Mouse (Mus musculus): ENCODE measurements around the gene Cdhr2.

The Cdhr2 gene

GRCm38 (mm10) chr13:54754169-54755080 lies 53.2 kb downstream of the Cdhr2 start:
- TF ChIP-seq GATA4 (IDR thresholded peaks at IDR 0.05; ENCODE audit: insufficient replicate concordance, low read length) = no peak

GRCm38 (mm10) chr13:54755201-54755830 lies 54.1 kb downstream of the Cdhr2 start:
- no peak for TF ChIP-seq GATA4 (IDR thresholded peaks at IDR 0.05; ENCODE audit: insufficient replicate concordance, low read length)

GRCm38 (mm10) chr13:54756156-54756712 lies 55.0 kb downstream of the Cdhr2 start:
- TF ChIP-seq GATA4 (IDR thresholded peaks at IDR 0.05; ENCODE audit: insufficient replicate concordance, low read length) = no peak

DNA sequence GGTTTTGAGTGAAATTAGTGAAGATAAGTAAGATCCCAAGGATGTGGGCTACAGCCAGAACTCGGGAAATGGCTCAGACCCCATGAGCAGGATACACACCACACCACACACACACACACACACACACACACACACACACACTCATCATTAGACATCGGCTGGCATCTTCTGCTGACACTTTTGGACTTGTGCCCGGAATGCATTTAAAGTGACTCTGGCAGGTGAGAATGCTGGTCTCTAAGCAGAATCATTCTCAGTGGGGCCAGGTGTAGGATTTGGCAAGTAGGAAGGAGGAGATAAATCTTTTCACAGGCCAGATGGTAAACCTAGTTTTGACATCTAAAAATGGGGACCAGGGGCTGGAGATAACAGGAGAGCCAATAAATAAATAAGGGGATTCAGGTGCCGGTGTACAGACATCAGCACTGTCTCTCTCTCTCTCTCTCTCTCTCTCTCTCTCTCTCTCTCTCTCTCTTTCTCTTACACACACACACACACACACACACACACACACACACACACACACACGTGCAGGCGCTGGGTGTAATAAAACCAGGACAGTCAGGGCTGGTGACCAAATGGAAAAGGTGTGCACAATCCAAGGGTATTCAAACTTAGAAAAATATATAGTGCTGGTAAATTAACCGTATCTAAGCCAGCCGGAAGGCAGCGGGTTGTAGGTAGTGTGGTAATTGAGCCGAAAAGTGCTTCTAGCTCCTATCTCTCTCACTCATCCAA lies 56.0 kb downstream of the Cdhr2 start:
- no peak for TF ChIP-seq GATA4 (IDR thresholded peaks at IDR 0.05; ENCODE audit: insufficient replicate concordance, low read length)

- no peak for TF ChIP-seq GATA4 (IDR thresholded peaks at IDR 0.05; ENCODE audit: insufficient replicate concordance, low read length)
Observed at GRCm38 (mm10) chr13:54758045-54758755, 56.9 kb downstream of the Cdhr2 start.

- TF ChIP-seq GATA4 (IDR thresholded peaks at IDR 0.05; ENCODE audit: insufficient replicate concordance, low read length) = no peak
Observed at GRCm38 (mm10) chr13:54758756-54759470, 57.7 kb downstream of the Cdhr2 start.

DNA sequence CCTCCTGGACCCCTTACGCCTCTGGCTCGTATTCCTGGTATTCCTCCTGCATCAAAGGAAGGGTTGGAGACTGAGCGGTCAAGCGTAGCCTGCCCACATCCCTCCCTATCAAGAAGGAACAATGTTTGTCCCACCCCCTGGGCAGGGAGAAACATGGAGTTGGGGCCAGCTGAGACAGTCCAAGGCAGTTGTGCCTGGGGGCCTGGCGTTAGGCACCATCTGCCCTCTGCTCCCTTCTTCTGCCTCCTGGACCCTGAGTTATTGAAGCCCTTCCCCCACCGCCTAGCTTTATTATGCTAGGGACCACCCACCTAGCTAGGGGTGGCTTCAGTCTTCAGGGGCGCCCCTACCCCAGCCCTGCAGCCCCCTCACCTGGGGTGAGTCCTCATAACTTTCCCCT lies 58.2 kb downstream of the Cdhr2 start:
- TF ChIP-seq GATA4 (IDR thresholded peaks at IDR 0.05; ENCODE audit: insufficient replicate concordance, low read length) = no peak

GRCm38 (mm10) chr13:54760164-54760795 lies 59.0 kb downstream of the Cdhr2 start:
- no peak for TF ChIP-seq GATA4 (IDR thresholded peaks at IDR 0.05; ENCODE audit: insufficient replicate concordance, low read length)

GRCm38 (mm10) chr13:54760906-54761305 lies 59.6 kb downstream of the Cdhr2 start:
- TF ChIP-seq GATA4 (IDR thresholded peaks at IDR 0.05; ENCODE audit: insufficient replicate concordance, low read length) = no peak

DNA sequence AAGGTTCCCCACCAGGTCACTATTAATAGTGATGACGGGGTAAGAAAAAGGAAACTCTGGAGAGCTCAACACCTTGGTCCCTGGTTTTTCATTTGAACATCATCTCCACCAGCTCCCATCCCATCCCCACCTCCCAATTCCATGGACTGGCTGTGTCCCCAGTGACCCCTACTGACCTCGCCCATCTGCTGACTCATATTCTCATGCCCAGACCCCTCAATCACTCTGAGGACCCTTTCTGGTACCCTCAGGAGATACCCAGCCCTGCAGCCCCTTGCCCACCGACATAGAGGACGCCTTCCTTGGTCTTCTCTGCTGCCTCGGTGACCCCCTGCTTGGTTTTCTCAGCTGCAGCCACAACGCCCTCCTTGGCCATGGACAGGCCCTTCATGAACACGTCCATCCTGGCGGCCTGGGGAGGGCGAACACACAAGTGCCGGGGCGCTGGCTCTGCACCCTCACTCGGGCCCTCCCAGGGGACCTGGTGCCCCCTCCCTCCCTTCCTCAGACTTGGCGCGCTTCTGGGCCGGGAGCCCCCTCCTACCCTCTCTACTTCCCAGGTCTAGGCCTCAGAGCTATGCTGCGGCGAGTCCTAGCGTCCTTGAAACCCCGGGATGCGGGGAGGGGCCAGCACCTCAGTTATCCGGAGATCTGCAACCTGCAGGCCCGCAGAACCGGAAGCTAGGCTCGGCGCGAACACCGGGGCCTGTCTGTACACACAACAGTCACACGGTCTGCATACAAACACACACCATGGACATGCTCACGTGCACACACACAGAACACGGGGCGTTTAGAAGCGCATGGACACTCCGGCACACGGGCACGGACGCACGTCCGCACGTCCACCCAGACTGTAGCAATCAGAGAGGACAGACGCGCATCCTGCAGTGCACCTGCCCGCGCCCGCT lies 64.3 kb downstream of the Cdhr2 start:
- TF ChIP-seq GATA4 (IDR thresholded peaks at IDR 0.05; ENCODE audit: insufficient replicate concordance, low read length) = no peak

GRCm38 (mm10) chr13:54766192-54766768 lies 65.0 kb downstream of the Cdhr2 start, which contains the start of gene Sncb:
Sncb (minus strand) TSS chr13:54766595.
- no peak for TF ChIP-seq GATA4 (IDR thresholded peaks at IDR 0.05; ENCODE audit: insufficient replicate concordance, low read length)

- no peak for TF ChIP-seq GATA4 (IDR thresholded peaks at IDR 0.05; ENCODE audit: insufficient replicate concordance, low read length)
Observed at GRCm38 (mm10) chr13:54767012-54767411, 65.8 kb downstream of the Cdhr2 start.
